Mouse (Mus musculus) heart, embryonic 13.5 days (tissue): ENCODE measurements around the gene Chmp3. TPM values are rescaled to one million over a fixed set of nuclear protein-coding genes. Genes with fewer than 3 reads are reported as not detected.

ENCODE experiments used
- ATAC-seq: fragments of 200-750 bp; cut with Nextera tagmentation; 2 replicates; pipeline ENCODE4 v1.8.0; 2017; ENCODE audit warnings: moderate TSS enrichment; ENCODE audit not compliant: insufficient number of reproducible peaks, low FRiP score, low TSS enrichment; ENCODE audit errors: extremely low read depth
- H3K27ac ChIP-seq: fragments of 300-500 bp; sonication (generic); replicated peaks from 2 replicates; pipeline ENCODE4 v1.5.1; 2015; ENCODE audit warnings: moderate library complexity, mild to moderate bottlenecking, inconsistent platforms
- H3K27me3 ChIP-seq: fragments of 300-500 bp; sonication (generic); replicated peaks from 2 replicates; pipeline ENCODE4 v1.6.1; 2015; ENCODE audit warnings: mild to moderate bottlenecking, inconsistent platforms
- H3K36me3 ChIP-seq: fragments of 300-500 bp; sonication (generic); 2 replicates; pipeline ENCODE4 v1.6.1; 2015; ENCODE audit warnings: mild to moderate bottlenecking, inconsistent platforms
- H3K4me1 ChIP-seq: fragments of 300-500 bp; sonication (generic); 2 replicates; pipeline ENCODE4 v1.6.1; 2015; ENCODE audit warnings: inconsistent platforms
- H3K4me2 ChIP-seq: fragments of 300-500 bp; sonication (generic); 2 replicates; pipeline ENCODE4 v1.6.1; 2015; ENCODE audit warnings: inconsistent platforms, mild to moderate bottlenecking, moderate library complexity
- H3K4me3 ChIP-seq: fragments of 300-500 bp; sonication (generic); 2 replicates; pipeline ENCODE4 v1.5.1; 2015; ENCODE audit warnings: moderate library complexity, mild to moderate bottlenecking, inconsistent platforms
- H3K9ac ChIP-seq: fragments of 300-500 bp; sonication (generic); 2 replicates; pipeline ENCODE4 v1.6.1; 2015; ENCODE audit warnings: inconsistent platforms, mild to moderate bottlenecking, moderate library complexity
- H3K9me3 ChIP-seq: fragments of 300-500 bp; sonication (generic); 2 replicates; pipeline ENCODE4 v1.6.1; 2016; ENCODE audit warnings: inconsistent platforms
- WGBS: fragments of 180-500 bp; shearing (Covaris S2); methylation state at CpG from one replicate; pipeline ENCODE4 v1.1.7; 2015; ENCODE audit warnings: mixed read lengths; 5-methylcytosine and 5-hydroxymethylcytosine counted together
- polyA plus RNA-seq: library from polyadenylated mRNA; unstranded; fragments of >200 nt; fragmentation: Nextera tagmentation; extraction: Ambion mirVana; gene quantifications from 2 replicates; pipeline ENCODE4 v1.2.1, GENCODE M21; 2015

Gene Chmp3
- polyA plus RNA-seq, 1 experiment from 2014 or later, result 58.1 TPM

DNA sequence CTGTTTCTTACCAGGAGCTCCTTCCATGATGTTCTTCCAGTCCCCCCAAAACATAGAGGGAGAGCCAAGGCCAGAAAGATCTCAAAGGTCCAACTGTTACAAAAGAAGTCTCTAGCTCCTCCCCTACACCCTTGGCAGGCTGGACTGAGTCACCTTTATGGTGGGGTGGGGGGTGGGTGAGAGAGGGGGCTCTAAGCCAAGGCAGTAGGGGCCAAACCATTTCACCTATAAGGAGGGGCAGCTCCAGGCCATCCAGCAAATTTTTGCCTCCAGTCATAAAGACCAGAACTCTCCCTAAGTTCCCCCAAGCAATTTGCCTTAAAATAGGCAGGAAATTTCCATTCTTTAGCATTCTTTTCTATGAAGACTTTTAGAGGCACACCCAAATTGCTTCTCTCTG, 65.4 kb downstream of the Chmp3 start:
- no peaks in the 10 kb centered on the region for H3K27me3 ChIP-seq
- H3K4me3 ChIP-seq, result no peak overlapping the region
- no peak overlapping the region for H3K27ac ChIP-seq
- H3K9ac ChIP-seq, result no peak overlapping the region
- no peak for ATAC-seq
- H3K4me1 ChIP-seq, result no peaks in the 10 kb centered on the region
- H3K36me3 ChIP-seq, result peaks cover 87% of the 10 kb centered on the region
- H3K9me3 ChIP-seq, result no peaks in the 10 kb centered on the region
- H3K4me2 ChIP-seq, result no peak overlapping the region

DNA sequence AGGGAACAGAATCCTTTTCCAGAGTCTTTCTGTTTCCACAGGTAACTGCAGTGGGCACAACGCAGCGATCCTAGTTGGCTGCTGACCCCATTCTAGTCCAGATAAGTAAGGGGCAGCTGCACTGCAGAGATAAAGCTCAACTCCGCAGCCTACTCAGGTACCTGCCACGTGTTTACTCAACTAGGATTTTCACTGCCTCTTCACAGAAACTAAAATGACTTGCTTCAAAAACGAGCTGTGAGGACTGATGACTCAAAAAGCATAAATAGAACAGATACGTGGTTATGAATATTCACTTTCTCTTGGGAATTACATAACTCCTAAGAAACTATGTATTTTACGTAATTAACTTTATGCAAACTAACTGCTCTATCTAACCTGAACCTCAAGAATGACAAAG, 66.4 kb downstream of the Chmp3 start:
- no peaks in the 10 kb centered on the region for H3K27me3 ChIP-seq
- H3K9ac ChIP-seq, result no peak overlapping the region
- 65% methylated on average over 7 of the region's 7 CpGs for WGBS
- 0 out of 2 replicates have a peak overlapping the region, but pooled peaks have one; percentile 22 for H3K27ac ChIP-seq
- no peak overlapping the region for H3K4me3 ChIP-seq
- 0 out of 2 replicates have a peak, but pooled peaks have one; percentile 51 for ATAC-seq
- peaks cover 84% of the 10 kb centered on the region for H3K36me3 ChIP-seq
- no peak overlapping the region; the same call in 1 of the 2 replicates for H3K4me2 ChIP-seq
- H3K9me3 ChIP-seq, result no peaks in the 10 kb centered on the region
- H3K4me1 ChIP-seq, result no peaks in the 10 kb centered on the region

- H3K9me3 ChIP-seq, result no peaks in the 10 kb centered on the region
- no peak for ATAC-seq
- H3K36me3 ChIP-seq, result peaks cover 89% of the 10 kb centered on the region
- H3K4me3 ChIP-seq, result no peak overlapping the region
- H3K4me2 ChIP-seq, result no peak overlapping the region
- H3K27me3 ChIP-seq, result no peaks in the 10 kb centered on the region
- no peak overlapping the region for H3K27ac ChIP-seq
- H3K4me1 ChIP-seq, result peaks cover 5% of the 10 kb centered on the region; the same call in 1 of the 2 replicates
- no peak overlapping the region for H3K9ac ChIP-seq
Measured at GRCm38 (mm10) chr6:71613225-71613624, 69.6 kb downstream of the Chmp3 start.

GRCm38 (mm10) chr6:71616959-71617358, 73.4 kb downstream of the Chmp3 start:
- 70% methylated on average over 5 of the region's 5 CpGs for WGBS
- H3K36me3 ChIP-seq, result peaks cover 89% of the 10 kb centered on the region
- H3K9ac ChIP-seq, result no peak overlapping the region
- no peaks in the 10 kb centered on the region for H3K9me3 ChIP-seq
- peaks cover 15% of the 10 kb centered on the region for H3K4me1 ChIP-seq
- no peaks in the 10 kb centered on the region for H3K27me3 ChIP-seq
- no peak for ATAC-seq
- no peak overlapping the region for H3K4me3 ChIP-seq
- no peak overlapping the region for H3K27ac ChIP-seq
- H3K4me2 ChIP-seq, result no peak overlapping the region

DNA sequence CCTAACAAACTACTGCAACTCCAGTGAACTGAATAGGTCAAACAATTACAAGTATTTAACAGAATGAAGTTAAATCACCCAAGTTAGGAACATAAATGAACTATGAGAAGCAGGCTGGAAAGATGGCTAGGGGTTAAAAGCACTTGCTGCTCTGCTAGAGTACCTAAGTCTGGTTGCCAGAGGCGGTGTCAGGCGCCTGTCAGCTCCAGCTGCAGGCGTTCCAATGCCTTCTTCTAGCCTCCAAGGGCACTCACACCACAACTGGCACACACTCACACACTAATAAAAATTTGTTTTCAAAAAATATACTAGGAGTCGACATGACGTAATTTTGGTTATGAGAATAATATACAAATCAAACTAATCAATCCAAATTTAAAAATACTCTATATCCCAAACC, 78.0 kb downstream of the Chmp3 start:
- ATAC-seq, result no peak
- Histone ChIP-seq H3K36me3 (peaks cover 95% of the 10 kb centered on the region), H3K27me3 (no peaks in the 10 kb centered on the region), H3K4me2 (no peak overlapping the region), H3K4me1 (peaks cover 18% of the 10 kb centered on the region), H3K9me3 (no peaks in the 10 kb centered on the region), H3K9ac (no peak overlapping the region), H3K4me3 (no peak overlapping the region), H3K27ac (no peak overlapping the region)
- WGBS, result 62% methylated on average over 5 of the region's 5 CpGs

DNA sequence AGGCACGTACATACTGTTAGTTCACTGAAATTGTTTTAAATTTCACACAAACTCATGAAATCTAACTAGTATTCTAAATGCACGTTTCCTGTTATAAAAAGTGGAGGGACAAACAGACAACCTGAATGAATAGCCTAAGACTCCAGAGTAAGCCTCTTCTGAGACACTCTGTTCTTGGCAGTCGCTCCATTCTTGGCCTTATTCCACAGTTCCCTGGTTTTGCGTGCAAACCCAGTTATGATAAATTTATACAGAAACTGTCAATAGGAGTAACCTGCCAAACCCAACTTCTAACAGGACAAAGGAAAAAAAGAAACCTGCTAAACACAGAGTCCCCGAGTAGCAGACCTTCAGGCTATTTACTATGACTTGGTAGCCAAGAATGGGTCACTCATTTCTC, 78.4 kb downstream of the Chmp3 start:
- Histone ChIP-seq H3K4me1 (peaks cover 18% of the 10 kb centered on the region), H3K9ac (no peak overlapping the region), H3K36me3 (peaks cover 95% of the 10 kb centered on the region), H3K4me2 (no peak overlapping the region), H3K9me3 (no peaks in the 10 kb centered on the region), H3K27ac (no peak overlapping the region), H3K27me3 (no peaks in the 10 kb centered on the region), H3K4me3 (no peak overlapping the region)
- no peak for ATAC-seq
- 88% methylated on average over 5 of the region's 5 CpGs for WGBS

GRCm38 (mm10) chr6:71624723-71625122, 81.1 kb downstream of the Chmp3 start:
- Histone ChIP-seq H3K27me3 (no peaks in the 10 kb centered on the region), H3K9me3 (no peaks in the 10 kb centered on the region), H3K4me3 (no peak overlapping the region), H3K9ac (no peak overlapping the region), H3K4me2 (no peak overlapping the region), H3K4me1 (peaks cover 21% of the 10 kb centered on the region), H3K36me3 (peaks cover 89% of the 10 kb centered on the region), H3K27ac (no peak overlapping the region)
- no peak for ATAC-seq

- peaks cover 90% of the 10 kb centered on the region for H3K36me3 ChIP-seq
- no peak for ATAC-seq
- no peak overlapping the region for H3K4me2 ChIP-seq
- no peaks in the 10 kb centered on the region for H3K9me3 ChIP-seq
- no peak overlapping the region for H3K27ac ChIP-seq
- H3K9ac ChIP-seq, result no peak overlapping the region
- H3K27me3 ChIP-seq, result no peaks in the 10 kb centered on the region
- H3K4me3 ChIP-seq, result no peak overlapping the region
- peaks cover 34% of the 10 kb centered on the region for H3K4me1 ChIP-seq
- WGBS, result 90% methylated on average over 2 of the region's 2 CpGs
Measured at GRCm38 (mm10) chr6:71625984-71626383, 82.4 kb downstream of the Chmp3 start.

GRCm38 (mm10) chr6:71627325-71627724, 83.7 kb downstream of the Chmp3 start:
- Histone ChIP-seq H3K4me2 (no peak overlapping the region), H3K27ac (no peak overlapping the region), H3K9me3 (no peaks in the 10 kb centered on the region), H3K36me3 (peaks cover 77% of the 10 kb centered on the region), H3K27me3 (no peaks in the 10 kb centered on the region), H3K9ac (no peak overlapping the region), H3K4me1 (peaks cover 34% of the 10 kb centered on the region), H3K4me3 (no peak overlapping the region)
- ATAC-seq, result no peak

DNA sequence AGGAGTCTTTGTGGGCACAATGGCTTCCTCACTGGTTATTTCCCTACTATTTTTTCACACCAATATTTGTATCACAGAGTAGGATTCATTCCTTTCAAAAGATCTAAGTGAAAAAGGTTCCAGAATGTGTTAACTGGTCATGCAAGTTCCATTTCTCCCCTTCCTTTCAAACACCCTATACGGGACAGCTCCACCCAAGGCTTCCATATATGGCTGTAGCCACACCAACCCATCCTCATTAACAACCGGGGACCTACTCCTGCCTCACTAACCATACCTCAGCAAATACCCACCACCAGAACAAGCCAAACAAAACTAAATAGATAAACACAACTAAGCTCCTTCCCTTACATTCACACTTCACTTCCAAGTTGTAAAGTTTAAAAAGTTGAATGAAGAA, 87.6 kb downstream of the Chmp3 start:
- ATAC-seq, result no peak
- Histone ChIP-seq H3K4me1 (peaks cover 34% of the 10 kb centered on the region), H3K4me2 (peak overlapping the region; percentile 89), H3K9me3 (no peaks in the 10 kb centered on the region), H3K9ac (peak overlapping the region; percentile 95), H3K27me3 (no peaks in the 10 kb centered on the region), H3K27ac (no peak overlapping the region), H3K4me3 (peak overlapping the region; percentile 92), H3K36me3 (peaks cover 40% of the 10 kb centered on the region)
- 2% methylated on average over 2 of the region's 2 CpGs for WGBS

GRCm38 (mm10) chr6:71631706-71632461, 88.3 kb downstream of the Chmp3 start:
- WGBS, result 4% methylated on average over 42 of the region's 42 CpGs
- Histone ChIP-seq H3K4me3 (peak overlapping the region; percentile 92), H3K27me3 (0 out of 2 replicates have a peak, but pooled peaks cover under 1% of the 10 kb centered on the region), H3K4me1 (peaks cover 34% of the 10 kb centered on the region), H3K9ac (peak overlapping the region; percentile 95), H3K4me2 (peak overlapping the region; percentile 89), H3K27ac (peak overlapping the region; percentile 100), H3K36me3 (peaks cover 34% of the 10 kb centered on the region), H3K9me3 (no peaks in the 10 kb centered on the region)
- no peak for ATAC-seq
